Mouse (Mus musculus) T-cell, adult 2 months (primary cell): ENCODE results near the gene Krtap1-5.
"Not testable (repeated sequence)": the region's sequence is repeated elsewhere in the genome, so short reads cannot be mapped to it uniquely, and the experiment has no call there.

Experiments
- DNase-seq: peaks from one replicate; pipeline ENCODE4 v3.0.0; 2022; ENCODE audit warnings: low spot score

Gene Krtap1-5

GRCm38 (mm10) chr11:99580636-99581035, at the start of gene Krtap1-5:
Gene Krtap1-5, minus strand, starts transcription at chr11:99581016.
- DNase-seq, result no peak

- no peak for DNase-seq
Observed at GRCm38 (mm10) chr11:99628138-99628537, 47.3 kb upstream of the Krtap1-5 start, which contains the start of gene Krtap4-1. Gene Krtap4-1, minus strand, starts transcription at chr11:99628238.

- DNase-seq, result no peak
Observed at GRCm38 (mm10) chr11:99620335-99620734, 39.5 kb upstream of the Krtap1-5 start, which contains the start of gene Gm11562. Gene Gm11562, minus strand, starts transcription at chr11:99620435.

GRCm38 (mm10) chr11:99614796-99615363, 34.1 kb upstream of the Krtap1-5 start, which contains the start of gene Krtap2-4:
Gene Krtap2-4, minus strand, starts transcription at chr11:99614846.
- no peak for DNase-seq

- not testable (repeated sequence) for DNase-seq
Observed at GRCm38 (mm10) chr11:99610089-99610488, 29.3 kb upstream of the Krtap1-5 start, which contains the start of gene Gm11937. Gene Gm11937, minus strand, starts transcription at chr11:99610189.

GRCm38 (mm10) chr11:99609126-99609525, 28.3 kb upstream of the Krtap1-5 start:
- DNase-seq, result no peak

- not testable (repeated sequence) for DNase-seq
Observed at GRCm38 (mm10) chr11:99603208-99603607, 22.4 kb upstream of the Krtap1-5 start, which contains the start of gene Gm11938. Gene Gm11938, minus strand, starts transcription at chr11:99603308.

GRCm38 (mm10) chr11:99597742-99598141, 16.9 kb upstream of the Krtap1-5 start, which contains the start of gene Krtap9-3:
Gene Krtap9-3, minus strand, starts transcription at chr11:99598105.
- DNase-seq, result not testable (repeated sequence)

- DNase-seq, result no peak
Observed at GRCm38 (mm10) chr11:99590981-99591380, 10.2 kb upstream of the Krtap1-5 start, which contains the start of gene Krtap1-3. Gene Krtap1-3, minus strand, starts transcription at chr11:99591339.

GRCm38 (mm10) chr11:99585096-99585495, 4.3 kb upstream of the Krtap1-5 start:
- DNase-seq, result no peak

GRCm38 (mm10) chr11:99583245-99583704, 2.5 kb upstream of the Krtap1-5 start, which contains the start of gene Krtap1-4:
Gene Krtap1-4, minus strand, starts transcription at chr11:99583654.
- DNase-seq, result no peak

GRCm38 (mm10) chr11:99581564-99581963, 748 bp upstream of the Krtap1-5 start:
- no peak for DNase-seq

- DNase-seq, result no peak
Observed at GRCm38 (mm10) chr11:99581051-99581450, 235 bp upstream of the Krtap1-5 start.

GRCm38 (mm10) chr11:99574106-99574505, 6.7 kb downstream of the Krtap1-5 start:
- peak; percentile 33 for DNase-seq

GRCm38 (mm10) chr11:99573164-99573563, 7.7 kb downstream of the Krtap1-5 start:
- no peak for DNase-seq

- no peak for DNase-seq
Observed at GRCm38 (mm10) chr11:99566530-99566929, 14.3 kb downstream of the Krtap1-5 start, which contains the start of gene Krtap3-1. Gene Krtap3-1, minus strand, starts transcription at chr11:99566630.

- no peak for DNase-seq
Observed at GRCm38 (mm10) chr11:99562580-99562979, 18.2 kb downstream of the Krtap1-5 start.

GRCm38 (mm10) chr11:99559366-99559765, 21.4 kb downstream of the Krtap1-5 start, which contains the start of gene Gm11939:
Gene Gm11939, minus strand, starts transcription at chr11:99559466.
- DNase-seq, result no peak

- no peak for DNase-seq
Observed at GRCm38 (mm10) chr11:99557976-99558745, 22.7 kb downstream of the Krtap1-5 start.

GRCm38 (mm10) chr11:99556753-99557152, 24.1 kb downstream of the Krtap1-5 start, which contains the start of gene Krtap3-2:
Gene Krtap3-2, minus strand, starts transcription at chr11:99556853.
- no peak for DNase-seq

GRCm38 (mm10) chr11:99556195-99556594, 24.6 kb downstream of the Krtap1-5 start:
- no peak for DNase-seq

GRCm38 (mm10) chr11:99550765-99551164, 30.1 kb downstream of the Krtap1-5 start, which contains the start of gene Krtap3-3:
Gene Krtap3-3, minus strand, starts transcription at chr11:99550865.
- DNase-seq, result no peak
